Mouse (Mus musculus) cerebellum, postnatal 36 days (tissue): Measurements from ENCODE around the gene Slc35b2.

Experiments
- DNase-seq, 2 experiments: peaks; one replicate each; pipeline ENCODE4 v3.0.0; 2021 to 2022; ENCODE audit warnings: mixed read lengths in 2 of 2

Slc35b2 gene

GRCm38 (mm10) chr17:45563655-45564530 is at the start of gene Slc35b2:
Slc35b2 (plus strand) TSS chr17:45563874.
- peak; percentile 90 to 94 for DNase-seq

- no peak for DNase-seq
Observed at GRCm38 (mm10) chr17:45515204-45515726, 48.4 kb upstream of the Slc35b2 start.

- no peak for DNase-seq
Observed at GRCm38 (mm10) chr17:45515806-45516205, 47.9 kb upstream of the Slc35b2 start.

- peak; percentile 92 to 98 for DNase-seq
Observed at GRCm38 (mm10) chr17:45516488-45516887, 47.2 kb upstream of the Slc35b2 start.

GRCm38 (mm10) chr17:45517135-45517534 is 46.5 kb upstream of the Slc35b2 start:
- DNase-seq = no peak

- DNase-seq = peak in 1 of 2 experiments; percentile 31
Observed at GRCm38 (mm10) chr17:45517549-45518215, 46.0 kb upstream of the Slc35b2 start.

GRCm38 (mm10) chr17:45518766-45519475 is 44.8 kb upstream of the Slc35b2 start:
- peak; percentile 89 to 92 for DNase-seq

GRCm38 (mm10) chr17:45520136-45520535 is 43.5 kb upstream of the Slc35b2 start:
- DNase-seq = no peak

- DNase-seq = no peak
Observed at GRCm38 (mm10) chr17:45523263-45523662, 40.4 kb upstream of the Slc35b2 start, which contains the start of gene Tcte1. Tcte1 (plus strand) TSS chr17:45523434.

GRCm38 (mm10) chr17:45524961-45525360 is 38.7 kb upstream of the Slc35b2 start:
- no peak for DNase-seq

GRCm38 (mm10) chr17:45526571-45526970 is 37.1 kb upstream of the Slc35b2 start:
- DNase-seq = peak in 1 of 2 experiments; percentile 50

GRCm38 (mm10) chr17:45530346-45530782 is 33.3 kb upstream of the Slc35b2 start:
- DNase-seq = peak; percentile 88

- DNase-seq = no peak
Observed at GRCm38 (mm10) chr17:45532896-45533295, 30.8 kb upstream of the Slc35b2 start.

- DNase-seq = no peak
Observed at GRCm38 (mm10) chr17:45536264-45536663, 27.4 kb upstream of the Slc35b2 start.

- DNase-seq = no peak
Observed at GRCm38 (mm10) chr17:45538394-45538793, 25.3 kb upstream of the Slc35b2 start.

- peak in 1 of 2 experiments; percentile 30 for DNase-seq
Observed at GRCm38 (mm10) chr17:45539664-45540063, 24.0 kb upstream of the Slc35b2 start.

GRCm38 (mm10) chr17:45542129-45542528 is 21.5 kb upstream of the Slc35b2 start:
- peak in 1 of 2 experiments; percentile 25 for DNase-seq

GRCm38 (mm10) chr17:45542705-45543104 is 21.0 kb upstream of the Slc35b2 start:
- DNase-seq = peak; percentile 58 to 65

- peak in 1 of 2 experiments; percentile 46 for DNase-seq
Observed at GRCm38 (mm10) chr17:45543115-45543514, 20.6 kb upstream of the Slc35b2 start.

GRCm38 (mm10) chr17:45544001-45544872 is 19.4 kb upstream of the Slc35b2 start:
- DNase-seq = peak; percentile 58 to 59

GRCm38 (mm10) chr17:45544873-45545277 is 18.8 kb upstream of the Slc35b2 start:
- peak; percentile 60 to 62 for DNase-seq
